Mouse (Mus musculus) embryonic facial prominence, embryonic 10.5 days (tissue): ENCODE results near the gene Rpl15. TPM values are rescaled to one million over a fixed set of nuclear protein-coding genes. Genes with fewer than 3 reads are reported as not detected.
"Not testable (repeated sequence)": the region's sequence is repeated elsewhere in the genome, so short reads cannot be mapped to it uniquely, and the experiment has no call there.

Experiments used
- DNase-seq: peaks from one replicate; pipeline ENCODE4 v3.0.0-alpha.2; 2017; ENCODE audit warnings: low spot score
- H3K27ac ChIP-seq: fragments of 300-500 bp; sonication (generic); replicated peaks from 2 replicates; pipeline ENCODE4 v1.5.1; 2016; ENCODE audit warnings: mild to moderate bottlenecking
- H3K27me3 ChIP-seq: fragments of 300-500 bp; sonication (generic); replicated peaks from 2 replicates; pipeline ENCODE4 v1.6.1; 2016; ENCODE audit warnings: low read depth, mild to moderate bottlenecking; ENCODE audit not compliant: poor library complexity, severe bottlenecking
- H3K36me3 ChIP-seq: fragments of 300-500 bp; sonication (generic); replicated peaks from 2 replicates; pipeline ENCODE4 v1.6.1; 2016; ENCODE audit warnings: mild to moderate bottlenecking, moderate library complexity
- H3K4me1 ChIP-seq: fragments of 300-500 bp; sonication (generic); 2 replicates; pipeline ENCODE4 v1.6.1; 2016
- H3K4me3 ChIP-seq: fragments of 300-500 bp; sonication (generic); 2 replicates; pipeline ENCODE4 v1.5.1; 2016; ENCODE audit warnings: mild to moderate bottlenecking, moderate library complexity
- H3K9me3 ChIP-seq: fragments of 300-500 bp; sonication (generic); 2 replicates; pipeline ENCODE4 v1.6.1; 2016; ENCODE audit warnings: mild to moderate bottlenecking
- WGBS: fragments of 180-500 bp; shearing (Covaris S2); methylation state at CpG from one replicate; pipeline ENCODE4 v1.1.7; 2016; 5-methylcytosine and 5-hydroxymethylcytosine counted together
- polyA plus RNA-seq: library from polyadenylated mRNA; unstranded; fragments of >200 nt; fragmentation: Nextera tagmentation; extraction: Ambion mirVana; gene quantifications from 2 replicates; pipeline ENCODE4 v1.2.1, GENCODE M21; 2016

The Rpl15 gene
- polyA plus RNA-seq, 1 experiment from 2014 or later = 464 TPM

GRCm38 (mm10) chr14:18286441-18286840, 15.2 kb upstream of the Rpl15 start:
- Histone ChIP-seq H3K9me3 (no peaks in the 10 kb centered on the region), H3K4me1 (0 out of 2 replicates have a peak, but pooled peaks cover 3% of the 10 kb centered on the region), H3K27me3 (no peaks in the 10 kb centered on the region), H3K36me3 (peaks cover 37% of the 10 kb centered on the region), H3K4me3 (no peak overlapping the region), H3K27ac (no peak overlapping the region)
- WGBS = 86% methylated on average over 2 of the region's 2 CpGs
- DNase-seq = no peak

- no peak overlapping the region for H3K4me3 ChIP-seq
- peaks cover 44% of the 10 kb centered on the region for H3K36me3 ChIP-seq
- 87% methylated on average over 3 of the region's 3 CpGs for WGBS
- H3K4me1 ChIP-seq = 0 out of 2 replicates have a peak, but pooled peaks cover 3% of the 10 kb centered on the region
- no peaks in the 10 kb centered on the region for H3K27me3 ChIP-seq
- no peak for DNase-seq
- H3K27ac ChIP-seq = no peak overlapping the region
- H3K9me3 ChIP-seq = no peaks in the 10 kb centered on the region
Observed at GRCm38 (mm10) chr14:18285476-18285875, 14.3 kb upstream of the Rpl15 start.

GRCm38 (mm10) chr14:18284581-18284980, 13.4 kb upstream of the Rpl15 start:
- H3K27me3 ChIP-seq = no peaks in the 10 kb centered on the region
- no peak for DNase-seq
- WGBS = 92% methylated on average over 2 of the region's 2 CpGs
- H3K9me3 ChIP-seq = no peaks in the 10 kb centered on the region
- H3K36me3 ChIP-seq = peaks cover 53% of the 10 kb centered on the region
- no peak overlapping the region for H3K27ac ChIP-seq
- no peak overlapping the region for H3K4me3 ChIP-seq
- H3K4me1 ChIP-seq = 0 out of 2 replicates have a peak, but pooled peaks cover 3% of the 10 kb centered on the region

GRCm38 (mm10) chr14:18280375-18280774, 9.2 kb upstream of the Rpl15 start:
- DNase-seq = no peak
- WGBS = 93% methylated on average over 5 of the region's 5 CpGs
- H3K27me3 ChIP-seq = no peaks in the 10 kb centered on the region
- no peak overlapping the region for H3K4me3 ChIP-seq
- no peaks in the 10 kb centered on the region for H3K4me1 ChIP-seq
- no peak overlapping the region for H3K27ac ChIP-seq
- H3K9me3 ChIP-seq = no peaks in the 10 kb centered on the region
- H3K36me3 ChIP-seq = peaks cover 74% of the 10 kb centered on the region

- Histone ChIP-seq H3K4me1 (peaks cover 7% of the 10 kb centered on the region), H3K27ac (no peak overlapping the region)
- WGBS = 78% methylated on average over 1 of the region's 1 CpGs
Observed at GRCm38 (mm10) chr14:18274526-18274925, 3.3 kb upstream of the Rpl15 start.

GRCm38 (mm10) chr14:18271666-18272065, 475 bp upstream of the Rpl15 start:
- H3K9me3 ChIP-seq = no peaks in the 10 kb centered on the region
- DNase-seq = no peak
- H3K36me3 ChIP-seq = peaks cover 34% of the 10 kb centered on the region
- H3K27me3 ChIP-seq = no peaks in the 10 kb centered on the region
- 13% methylated on average over 7 of the region's 7 CpGs for WGBS
- H3K4me1 ChIP-seq = peaks cover 10% of the 10 kb centered on the region
- peak overlapping the region; percentile 96 for H3K4me3 ChIP-seq
- H3K27ac ChIP-seq = no peak overlapping the region

More at GRCm38 (mm10) chr14:18274526-18274925, 3.3 kb upstream of the Rpl15 start:
- no peak for DNase-seq
- Histone ChIP-seq H3K4me3 (no peak overlapping the region), H3K9me3 (no peaks in the 10 kb centered on the region), H3K36me3 (peaks cover 31% of the 10 kb centered on the region), H3K27me3 (no peaks in the 10 kb centered on the region)

- H3K27ac ChIP-seq = peak overlapping the region; percentile 98
- WGBS = under 1% methylated on average over 24 of the region's 24 CpGs
- peaks cover 10% of the 10 kb centered on the region for H3K4me1 ChIP-seq
- not testable (repeated sequence) for H3K27me3 ChIP-seq, H3K9me3 ChIP-seq
- H3K36me3 ChIP-seq = peaks cover 42% of the 10 kb centered on the region
- DNase-seq = peak; percentile 38
- peak overlapping the region; percentile 96 for H3K4me3 ChIP-seq
Observed at GRCm38 (mm10) chr14:18269947-18270528, 1.2 kb downstream of the Rpl15 start.

- no peak overlapping the region for H3K27ac ChIP-seq
- peaks cover 58% of the 10 kb centered on the region for H3K36me3 ChIP-seq
- H3K27me3 ChIP-seq = no peaks in the 10 kb centered on the region
- no peak for DNase-seq
- H3K4me3 ChIP-seq = no peak overlapping the region
- 65% methylated on average over 4 of the region's 4 CpGs for WGBS
- H3K4me1 ChIP-seq = no peaks in the 10 kb centered on the region
- H3K9me3 ChIP-seq = no peaks in the 10 kb centered on the region; the same call in 1 of the 2 replicates
Observed at GRCm38 (mm10) chr14:18263427-18263826, 7.8 kb downstream of the Rpl15 start.

- WGBS = 86% methylated on average over 3 of the region's 3 CpGs
- H3K9me3 ChIP-seq = no peaks in the 10 kb centered on the region; the same call in 1 of the 2 replicates
Observed at GRCm38 (mm10) chr14:18261203-18261602, 10.0 kb downstream of the Rpl15 start.

GRCm38 (mm10) chr14:18242638-18243130, 28.5 kb downstream of the Rpl15 start:
- H3K4me1 ChIP-seq = peaks cover 5% of the 10 kb centered on the region; the same call in 1 of the 2 replicates
- H3K36me3 ChIP-seq = no peaks in the 10 kb centered on the region
- H3K27ac ChIP-seq = no peak overlapping the region
- WGBS = 89% methylated on average over 21 of the region's 21 CpGs
- H3K4me3 ChIP-seq = no peak overlapping the region
- H3K27me3 ChIP-seq = no peaks in the 10 kb centered on the region
- 0 out of 2 replicates have a peak, but pooled peaks cover 6% of the 10 kb centered on the region for H3K9me3 ChIP-seq
- no peak for DNase-seq

More at GRCm38 (mm10) chr14:18261203-18261602, 10.0 kb downstream of the Rpl15 start:
- H3K4me3 ChIP-seq = no peak overlapping the region
- H3K4me1 ChIP-seq = no peaks in the 10 kb centered on the region
- no peaks in the 10 kb centered on the region for H3K27me3 ChIP-seq
- no peak for DNase-seq
- no peak overlapping the region for H3K27ac ChIP-seq
- peaks cover 36% of the 10 kb centered on the region for H3K36me3 ChIP-seq

GRCm38 (mm10) chr14:18241786-18242185, 29.4 kb downstream of the Rpl15 start:
- 89% methylated on average over 4 of the region's 4 CpGs for WGBS
- DNase-seq = no peak
- H3K27ac ChIP-seq = no peak overlapping the region
- H3K27me3 ChIP-seq = no peaks in the 10 kb centered on the region
- no peaks in the 10 kb centered on the region for H3K36me3 ChIP-seq
- peaks cover 11% of the 10 kb centered on the region for H3K4me1 ChIP-seq
- H3K9me3 ChIP-seq = 0 out of 2 replicates have a peak, but pooled peaks cover 6% of the 10 kb centered on the region
- no peak overlapping the region for H3K4me3 ChIP-seq

GRCm38 (mm10) chr14:18240132-18240531, 31.1 kb downstream of the Rpl15 start:
- Histone ChIP-seq H3K36me3 (no peaks in the 10 kb centered on the region), H3K27me3 (no peaks in the 10 kb centered on the region), H3K27ac (no peak overlapping the region), H3K4me3 (no peak overlapping the region), H3K4me1 (peaks cover 11% of the 10 kb centered on the region), H3K9me3 (0 out of 2 replicates have a peak, but pooled peaks cover 6% of the 10 kb centered on the region)
- WGBS = 55% methylated on average over 7 of the region's 7 CpGs
- DNase-seq = no peak
